20 mouse cellular contexts compared by ENCODE assay signal in genomic region chr9:71654861-71655260, GRCm38 (mm10).
DNase-seq lines count a peak whose midpoint lies in the region; ATAC-seq and TF ChIP-seq lines count a peak whose summit lies in the region.
"Had no signal": no experiment of that assay in that cellular context is flagged by ENCODE, and none has a peak within 500 bp of the region (broad histone marks: within the 10 kb centered on the region; RNA-seq: fewer than 3 reads in every experiment).

No protein-coding gene starts in this region.

- peaks cover 6% of the 10 kb centered on the region for H3K4me1 ChIP-seq in heart, adult 2 months (ENCODE audit: control insufficient read depth, insufficient read depth, low read length)
- H3K4me1 ChIP-seq in lung, embryonic 14.5 days (ENCODE audit: insufficient read depth), result peaks cover 1% of the 10 kb centered on the region; the same call in 1 of the 2 replicates

- H3K79me2 ChIP-seq in heart, adult 2 months (replicated peaks; ENCODE audit: control insufficient read depth, insufficient read depth, low read length), result no peaks in the 10 kb centered on the region

- no peak overlapping the region for H3K4me3 ChIP-seq in heart, adult 2 months
- H3K4me3 ChIP-seq in lung, embryonic 14.5 days (ENCODE audit: low read depth, low read length), result no peak overlapping the region
- H3K4me3 ChIP-seq: embryonic facial prominence, embryonic 13.5 days; forebrain, embryonic 12.5 days; hindbrain, embryonic 13.5 days had no signal

- H3K27ac ChIP-seq in heart, adult 2 months, result peak overlapping the region; percentile 13
- H3K27ac ChIP-seq in lung, embryonic 14.5 days (ENCODE audit: low read depth), result peak overlapping the region; percentile 48
- H3K27ac ChIP-seq: embryonic facial prominence, embryonic 13.5 days; forebrain, embryonic 12.5 days; hindbrain, embryonic 13.5 days; hindbrain, postnatal 0 days had no signal

- H3K4me2 ChIP-seq in lung, embryonic 14.5 days, result no peak overlapping the region
- H3K4me2 ChIP-seq: embryonic facial prominence, embryonic 13.5 days; forebrain, embryonic 12.5 days; hindbrain, embryonic 13.5 days had no signal

- H3K27me3 ChIP-seq in heart, adult 2 months (ENCODE audit: control insufficient read depth, insufficient read depth, low read length), result no peaks in the 10 kb centered on the region
- no peaks in the 10 kb centered on the region for H3K27me3 ChIP-seq in lung, embryonic 14.5 days (ENCODE audit: insufficient read depth, low read length)
- H3K27me3 ChIP-seq: embryonic facial prominence, embryonic 13.5 days; forebrain, embryonic 12.5 days; Patski had no signal

- 46% methylated on average over 3 of the region's 3 CpGs for WGBS in heart, adult 2 months
- 47% methylated on average over 3 of the region's 3 CpGs for WGBS in lung, embryonic 14.5 days

- H3K9ac ChIP-seq in heart, adult 2 months (ENCODE audit: low read depth, low read length), result no peak overlapping the region
- H3K9ac ChIP-seq in lung, embryonic 14.5 days, result no peak overlapping the region
- H3K9ac ChIP-seq: embryonic facial prominence, embryonic 13.5 days; forebrain, embryonic 12.5 days; hindbrain, embryonic 13.5 days had no signal

- no peak for ATAC-seq in lung, embryonic 14.5 days (ENCODE audit: insufficient read depth)
- ATAC-seq: activated CD4-positive, CD25-positive, alpha-beta regulatory T cell, adult 4 months; forebrain, embryonic 16.5 days; hindbrain, postnatal 0 days; Patski had no signal

- no peak for TF ChIP-seq CTCF in heart, adult 2 months (IDR thresholded peaks at IDR 0.05)
- TF ChIP-seq CTCF in lung, embryonic 14.5 days (IDR thresholded peaks at IDR 0.05; ENCODE audit: low read depth), result no peak

- no peaks in the 10 kb centered on the region for H3K9me3 ChIP-seq in lung, embryonic 14.5 days (ENCODE audit: low read depth, low read length)
- H3K9me3 ChIP-seq: hindbrain, embryonic 13.5 days had no signal

- peaks cover 4% of the 10 kb centered on the region for H3K36me3 ChIP-seq in heart, adult 2 months (ENCODE audit: control insufficient read depth, insufficient read depth, low read length)
- H3K36me3 ChIP-seq in lung, embryonic 14.5 days (ENCODE audit: insufficient read depth), result peaks cover 10% of the 10 kb centered on the region; the same call in 1 of the 2 replicates
- H3K36me3 ChIP-seq: forebrain, embryonic 12.5 days; hindbrain, embryonic 13.5 days had no signal

- peak; percentile 59 to 78 for DNase-seq in adrenal gland, adult (ENCODE audit: inconsistent age in 2 of 2, low spot score in 1 of 2)
- no peak for DNase-seq in adrenal gland, postnatal 10 days
- DNase-seq in heart, adult 2 months, result no peak
- DNase-seq in heart, postnatal 14 days, result no peak
- DNase-seq in lung, embryonic 14.5 days, result peak; percentile 21
- no peak for DNase-seq in lung, postnatal 36 days
- no peak for DNase-seq in embryo, embryonic 9.5 days (ENCODE audit: extremely low spot score)
- DNase-seq: cerebellum, adult 11-12 months; cerebellum, adult 9-10 months; cerebellum, postnatal 25 days; gastrocnemius, postnatal 10 days; heart, postnatal 10 days; kidney, adult 18-20 months had no signal

- no peak for TF ChIP-seq EP300 in heart, adult 2 months (IDR thresholded peaks at IDR 0.05; ENCODE audit: insufficient read depth, low read depth, low read length)

- no peak for TF ChIP-seq POLR2A in heart, adult 2 months (IDR thresholded peaks at IDR 0.05; ENCODE audit: insufficient read depth, low read depth, low read length)

- intact Hi-C loops in heart, adult 2 months (cut with DNase I), result loop anchor here (2.0 kb wide), 1 partner anchor 34 kb away; no protein-coding TSS in a partner anchor
- intact Hi-C loops in heart, postnatal 14 days (cut with DNase I), result no loop called here

Comparison
In these comparisons a context has a peak if more than half of its experiments do, and no peak if none do; other contexts are left out.
1. DNase-seq: peak in adrenal gland, adult (2 of 2) and lung, embryonic 14.5 days (single experiment); none in adrenal gland, postnatal 10 days (single experiment), heart, adult 2 months (0 of 2), heart, postnatal 14 days (0 of 2), lung, postnatal 36 days (single experiment) and embryo, embryonic 9.5 days (single experiment).